Mouse (Mus musculus) megakaryocyte, adult 5-6 weeks (primary cell): Measurements from ENCODE around the gene Dclk1. TPM values are rescaled to one million over a fixed set of nuclear protein-coding genes. Genes with fewer than 3 reads are reported as not detected.

Experiments used
- ATAC-seq: 2 replicates; pipeline ENCODE4 v1.8.0; 2016; ENCODE audit warnings: mild to moderate bottlenecking, inconsistent platforms; ENCODE audit not compliant: poor library complexity, severe bottlenecking
- total RNA-seq, 2 experiments: library from RNA; stranded (forward) in 1 of 2; stranded (reverse) in 1 of 2; fragments of 153-499, 151-499 nt in 1 of 2; fragments of 221-1000, 200-1000 nt in 1 of 2; gene quantifications; 2 replicates each; pipeline versions ENCODE4 v1.2.3 to v1.2.4; 2015 to 2017

Dclk1 gene
- total RNA-seq, 2 experiments from 2014 or later, result not detected

DNA sequence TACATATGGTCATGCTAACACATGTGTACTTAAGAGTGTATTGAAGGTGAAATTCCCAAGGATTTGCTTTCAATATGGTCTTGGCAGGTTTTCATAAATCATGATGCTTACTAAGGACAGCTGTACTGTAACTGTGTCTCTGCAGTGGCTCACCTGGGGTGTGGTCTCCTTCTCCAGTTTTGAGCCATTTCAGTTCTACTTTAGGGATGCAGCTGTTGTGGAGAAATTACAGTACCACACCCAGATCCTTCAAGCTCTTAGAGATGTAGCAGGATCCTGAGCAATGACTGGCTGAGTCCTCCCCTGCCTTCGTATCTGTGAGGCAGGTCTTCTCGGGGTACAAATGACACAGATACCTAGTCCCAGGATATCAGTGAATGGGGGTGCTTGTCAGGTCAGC is 8.5 kb downstream of the Dclk1 start:
- ATAC-seq, result no peak

DNA sequence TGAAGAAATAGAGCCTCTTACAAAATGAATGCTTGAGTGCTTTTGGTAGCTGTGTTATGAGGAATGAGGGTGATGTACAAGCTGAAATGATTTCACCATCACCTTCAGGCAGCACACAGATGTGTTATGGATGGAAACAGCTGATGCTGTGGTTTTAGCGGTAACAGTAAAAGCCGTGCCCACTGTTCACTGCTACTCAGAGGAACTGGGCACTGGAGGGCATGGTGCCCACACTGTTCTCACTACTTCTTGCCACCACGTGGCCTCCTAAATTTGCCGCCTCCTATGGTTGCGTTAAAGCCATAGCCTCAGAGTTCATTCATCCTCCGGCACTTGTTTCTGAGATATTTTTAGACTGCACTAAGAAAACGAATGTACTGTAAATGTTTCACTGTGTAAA is 18.0 kb downstream of the Dclk1 start:
- ATAC-seq, result 0 out of 2 replicates have a peak, but pooled peaks have one; percentile 24

DNA sequence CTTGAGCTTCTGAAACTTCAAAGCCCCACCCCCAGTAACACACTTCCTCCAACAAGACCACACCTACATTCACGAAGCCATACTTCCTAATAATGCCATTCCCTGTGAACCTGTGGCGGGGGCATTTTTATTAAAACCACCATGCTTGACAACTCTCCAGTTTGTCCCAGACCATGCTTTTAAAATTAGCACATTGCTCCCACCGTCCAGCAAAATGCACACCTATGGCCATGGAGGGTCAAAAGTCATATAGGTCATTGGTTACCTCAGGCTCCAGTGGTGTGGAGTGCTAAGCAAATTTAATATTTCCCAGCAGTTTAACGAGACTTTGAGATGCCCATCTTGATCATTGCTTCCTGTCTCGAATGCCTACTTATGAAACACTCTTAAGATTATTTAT is 23.9 kb downstream of the Dclk1 start:
- no peak for ATAC-seq

DNA sequence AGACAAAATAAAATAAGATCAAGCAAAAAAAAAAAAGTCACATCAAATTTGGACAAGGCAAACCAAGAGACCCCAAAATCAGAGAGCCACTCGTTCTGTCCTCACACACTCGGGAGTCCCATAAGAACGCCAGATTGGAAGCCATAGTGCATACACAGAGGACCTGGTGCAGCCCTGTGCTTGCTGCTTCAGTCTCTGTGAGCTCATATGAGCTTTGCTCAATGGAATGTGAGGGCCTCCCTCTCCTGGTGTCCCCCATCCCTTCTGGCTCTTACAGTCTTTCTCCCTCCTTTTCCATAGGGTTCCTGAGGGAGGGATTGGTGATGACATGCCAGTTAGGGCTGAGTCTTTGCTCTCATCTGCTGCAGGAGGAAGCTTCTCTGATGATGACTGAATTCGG is 27.6 kb downstream of the Dclk1 start:
- no peak for ATAC-seq

DNA sequence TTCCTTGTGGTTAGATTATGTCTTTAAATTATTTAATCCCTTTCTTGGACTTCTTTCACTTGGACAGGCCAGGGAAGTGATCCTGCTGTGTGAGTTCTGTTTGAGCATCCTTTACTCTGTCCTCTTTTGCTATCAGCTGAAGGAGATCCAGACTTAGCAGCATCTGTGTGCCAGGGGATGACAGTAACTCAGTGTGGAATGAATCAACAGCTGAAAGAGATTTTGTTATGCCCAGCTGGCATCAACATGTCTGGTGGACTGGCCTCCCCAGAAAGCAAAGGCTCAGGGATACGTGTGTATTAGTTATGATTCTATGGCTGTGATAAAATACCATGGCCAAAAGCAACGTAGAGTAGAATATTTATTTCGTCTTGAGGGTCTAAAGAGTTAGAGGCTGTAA is 28.2 kb downstream of the Dclk1 start:
- no peak for ATAC-seq

DNA sequence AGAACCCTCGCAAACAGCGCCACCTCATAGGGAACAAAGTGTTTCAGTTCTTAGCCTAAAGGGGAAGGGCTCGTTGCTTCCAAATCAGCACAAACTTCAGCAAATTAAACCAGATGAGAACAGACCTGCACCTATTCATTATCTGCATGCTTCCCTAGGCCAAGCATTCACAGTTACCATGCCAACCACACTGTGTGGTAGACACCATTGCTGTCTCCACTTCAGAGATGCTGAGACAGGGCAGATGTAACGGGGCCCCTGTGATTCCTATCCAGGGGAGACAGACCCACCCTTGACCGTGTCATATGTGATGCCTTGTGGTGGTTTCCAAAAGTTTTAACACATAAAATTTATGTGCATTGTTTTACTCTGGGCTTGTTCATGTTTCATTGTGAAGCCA is 28.8 kb downstream of the Dclk1 start:
- no peak for ATAC-seq

DNA sequence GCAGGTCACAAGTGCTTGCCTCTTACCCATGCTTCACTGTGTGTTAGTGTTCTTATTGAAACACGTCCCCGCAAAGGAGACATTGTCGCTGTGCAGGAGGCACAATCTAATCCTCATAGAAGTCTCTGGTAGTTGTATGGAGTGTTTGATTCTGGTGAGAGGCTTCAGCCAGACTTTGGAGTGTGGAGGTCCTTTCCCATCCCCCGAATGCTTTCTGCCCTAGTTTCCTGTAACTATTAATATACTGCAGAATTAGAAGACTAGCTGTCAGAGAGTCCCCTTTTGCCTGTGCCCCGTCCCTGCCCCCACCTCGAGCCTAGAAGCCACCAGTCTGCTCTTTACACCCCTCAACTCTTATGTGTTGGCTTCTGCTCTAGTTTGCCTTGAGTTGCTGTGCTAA is 30.4 kb downstream of the Dclk1 start:
- ATAC-seq, result no peak

DNA sequence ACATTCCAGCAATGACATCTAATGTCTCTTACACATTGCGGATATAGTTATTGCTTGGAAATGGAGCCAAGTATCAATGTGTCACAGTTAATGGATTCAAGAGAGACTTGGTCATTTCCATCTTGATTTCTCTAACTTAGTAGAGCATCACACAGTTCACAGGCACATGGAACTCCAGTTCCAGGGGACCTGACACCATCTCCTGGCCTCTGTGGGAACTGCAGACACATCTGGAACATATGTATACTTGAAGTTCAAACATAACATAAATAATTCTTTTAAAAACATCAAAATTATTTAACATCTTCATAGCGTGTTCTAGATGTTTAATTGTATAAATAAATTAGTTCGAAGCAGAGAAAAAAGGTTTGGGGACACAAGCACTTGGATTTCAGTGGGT is 34.3 kb downstream of the Dclk1 start:
- ATAC-seq, result no peak

DNA sequence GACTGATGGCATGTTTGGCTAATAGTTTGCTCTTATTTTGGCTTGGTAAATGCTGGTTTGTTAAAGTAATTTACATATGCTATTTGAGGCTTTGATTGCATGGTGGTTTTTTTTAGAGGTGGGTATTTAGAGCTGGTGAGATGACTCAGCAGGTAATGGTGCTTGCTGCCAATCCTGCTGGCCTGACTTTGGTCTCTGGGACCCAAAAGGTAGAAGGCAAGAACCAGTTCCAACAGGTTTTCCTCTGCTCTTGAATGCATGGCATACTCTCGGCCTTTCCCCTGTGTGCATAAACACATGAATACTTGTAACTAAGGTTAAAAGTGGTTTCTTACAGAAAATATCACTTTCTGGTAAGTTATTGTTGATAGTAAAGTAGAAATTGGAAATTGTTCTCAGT is 34.7 kb downstream of the Dclk1 start:
- ATAC-seq, result no peak

DNA sequence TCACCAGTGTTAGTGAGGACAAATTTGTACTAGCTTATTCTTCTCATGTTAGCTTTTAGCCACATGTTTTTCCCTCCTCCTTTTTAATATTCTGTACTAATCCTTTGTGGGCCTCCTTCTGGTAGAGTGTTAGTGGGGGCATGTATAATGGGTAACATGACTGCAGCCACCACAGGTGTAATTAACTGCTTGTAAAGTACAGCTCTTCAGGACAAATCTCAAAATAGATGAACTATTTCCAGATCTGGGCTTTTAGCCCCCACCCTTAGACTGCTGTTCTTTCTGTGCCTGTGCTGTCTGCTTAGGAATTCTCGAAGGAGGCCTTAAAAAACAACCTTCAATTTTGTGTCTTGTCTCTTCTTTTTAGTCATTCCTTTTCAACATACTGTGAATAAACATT is 35.7 kb downstream of the Dclk1 start:
- no peak for ATAC-seq

DNA sequence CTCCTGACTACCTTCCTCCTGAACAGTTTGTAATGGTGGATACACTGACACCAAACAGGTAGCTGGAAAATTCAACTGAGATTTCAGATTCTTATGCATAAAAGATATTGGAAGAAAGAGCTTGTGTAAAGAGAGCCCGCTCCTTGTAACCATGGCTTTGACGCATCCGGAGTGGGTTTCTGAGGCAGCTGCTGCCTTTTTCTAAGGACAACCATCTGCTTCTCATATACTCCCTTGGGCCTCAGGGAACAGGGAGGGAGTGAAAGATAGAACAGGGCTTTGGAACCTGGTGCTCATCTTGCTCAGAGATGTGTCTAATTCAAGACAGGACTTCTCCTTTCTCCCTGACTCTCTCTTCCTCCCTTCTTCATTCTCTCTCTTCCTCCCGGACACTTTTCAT is 37.8 kb downstream of the Dclk1 start:
- ATAC-seq, result no peak

DNA sequence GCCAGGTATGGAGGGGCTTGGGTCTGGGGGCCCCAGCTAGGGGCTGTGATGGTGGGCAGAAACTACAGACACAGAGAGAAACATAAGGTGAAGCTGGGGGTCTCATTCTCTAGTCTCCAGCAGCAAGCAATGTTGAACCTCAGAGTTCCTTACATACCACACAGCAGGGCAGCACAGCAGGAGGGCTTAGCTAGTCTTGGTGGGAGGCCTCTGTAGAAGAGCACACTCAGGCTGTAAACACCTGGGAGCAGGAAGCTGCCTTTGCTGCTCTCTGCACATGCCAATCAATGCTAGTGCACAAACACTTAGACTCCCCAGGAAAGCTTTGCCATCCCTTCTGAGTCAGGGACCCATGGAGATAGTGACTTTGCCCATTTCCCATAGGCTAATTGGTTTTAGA is 38.3 kb downstream of the Dclk1 start:
- no peak for ATAC-seq

DNA sequence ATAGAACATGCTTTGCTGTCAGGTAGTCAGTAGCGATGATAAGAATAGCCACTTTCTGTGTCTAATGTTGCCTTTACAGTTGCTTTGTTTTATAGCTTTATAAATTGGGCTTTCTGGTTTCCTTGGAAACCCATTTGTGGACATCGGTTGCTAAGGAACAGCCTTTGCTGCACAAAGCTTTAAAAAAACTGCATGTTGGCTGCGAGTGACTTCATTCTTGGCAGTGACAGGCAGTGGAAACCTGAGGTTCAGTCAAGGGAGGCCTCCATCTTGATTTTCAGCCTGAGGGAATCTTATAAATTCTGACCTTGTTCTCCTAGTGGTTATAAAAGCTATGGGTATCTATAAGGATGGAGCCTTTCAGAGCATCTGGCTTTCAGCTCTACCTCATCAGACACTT is 42.1 kb downstream of the Dclk1 start:
- no peak for ATAC-seq

DNA sequence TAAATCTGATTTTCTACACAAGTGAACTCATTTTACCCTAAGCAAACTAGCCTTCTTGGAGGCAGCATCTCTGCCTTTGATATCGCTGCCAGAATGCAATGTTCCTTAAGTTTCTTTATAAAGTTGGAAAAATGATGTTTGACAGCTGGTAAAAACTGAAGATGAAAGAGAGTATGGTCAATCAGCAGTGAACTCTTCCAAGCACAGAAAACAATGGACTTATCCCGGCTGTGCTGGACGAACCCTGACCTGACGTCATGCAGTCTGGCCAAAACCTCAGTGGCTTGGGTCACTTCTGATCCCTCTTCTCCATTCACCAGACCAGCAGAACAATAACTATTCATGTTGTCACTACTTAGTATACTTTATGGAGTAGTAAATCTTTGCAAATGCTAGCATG is 46.6 kb downstream of the Dclk1 start:
- ATAC-seq, result no peak

DNA sequence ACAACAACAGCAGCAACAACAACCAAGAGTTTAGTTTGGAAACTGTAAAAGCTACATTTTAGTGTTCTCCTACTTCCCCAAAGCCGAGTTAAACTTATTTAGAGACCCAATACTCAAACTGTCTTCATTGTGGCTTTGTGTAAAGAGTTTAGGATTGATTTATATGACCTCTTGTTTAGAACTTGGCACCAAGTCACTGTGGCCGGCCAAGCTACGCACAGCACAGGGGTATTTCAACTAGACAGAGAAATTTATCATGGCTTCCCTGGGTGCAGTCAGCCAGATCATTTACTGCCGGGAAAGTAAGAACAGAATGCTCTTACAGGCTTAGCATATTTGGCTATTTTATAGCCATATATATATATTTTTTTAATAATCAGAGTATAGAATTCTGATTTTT is 49.8 kb downstream of the Dclk1 start:
- no peak for ATAC-seq

DNA sequence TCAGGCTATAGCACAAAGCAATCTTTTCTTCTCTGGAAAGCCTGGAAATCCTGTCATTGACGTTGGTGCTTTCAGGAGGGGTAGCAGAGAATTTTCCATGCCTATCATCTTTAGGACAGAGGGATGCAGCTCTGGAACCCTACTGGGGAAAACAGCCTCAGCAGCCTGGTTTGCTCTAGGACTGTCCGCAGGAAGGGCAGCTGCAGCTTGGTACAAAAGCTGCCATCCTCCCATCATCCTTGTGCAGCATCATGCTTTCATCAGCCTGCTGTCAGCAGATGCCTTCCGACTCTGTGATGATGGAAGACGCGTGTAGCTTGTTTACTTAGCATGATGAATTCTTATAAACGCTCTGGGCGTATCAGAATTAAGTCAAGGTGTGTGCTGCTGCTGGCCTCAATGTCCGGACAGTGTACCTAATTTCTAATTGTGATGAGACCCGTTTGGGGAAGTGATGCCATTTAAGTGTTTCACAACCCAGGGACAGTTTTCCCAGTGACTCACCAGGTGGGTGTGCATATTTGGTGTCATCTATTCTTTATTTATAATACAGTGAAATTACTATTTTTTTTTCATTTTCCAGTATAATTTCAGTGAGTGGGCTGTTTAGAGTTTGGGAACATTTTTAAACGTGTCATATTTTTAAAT is 50.7 kb downstream of the Dclk1 start:
- no peak for ATAC-seq

DNA sequence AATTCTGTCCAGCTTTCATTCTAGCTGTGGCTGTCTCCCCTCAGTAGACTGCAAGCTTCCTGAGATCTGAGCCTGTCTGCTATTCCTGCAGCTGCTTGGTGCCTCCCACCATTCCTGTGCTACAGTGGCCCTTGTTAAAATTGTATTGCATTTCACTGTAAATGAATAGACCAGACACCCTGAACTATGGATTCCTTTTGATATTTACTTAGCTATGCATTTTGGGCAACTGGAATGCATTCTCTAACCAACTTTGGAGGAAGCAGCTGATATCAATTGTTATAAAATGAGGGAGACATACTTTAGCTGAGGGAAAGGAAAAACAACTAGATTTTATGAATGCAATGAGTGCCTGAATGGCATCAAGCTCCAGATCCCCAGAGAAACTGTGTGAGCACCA is 63.5 kb downstream of the Dclk1 start:
- ATAC-seq, result no peak

DNA sequence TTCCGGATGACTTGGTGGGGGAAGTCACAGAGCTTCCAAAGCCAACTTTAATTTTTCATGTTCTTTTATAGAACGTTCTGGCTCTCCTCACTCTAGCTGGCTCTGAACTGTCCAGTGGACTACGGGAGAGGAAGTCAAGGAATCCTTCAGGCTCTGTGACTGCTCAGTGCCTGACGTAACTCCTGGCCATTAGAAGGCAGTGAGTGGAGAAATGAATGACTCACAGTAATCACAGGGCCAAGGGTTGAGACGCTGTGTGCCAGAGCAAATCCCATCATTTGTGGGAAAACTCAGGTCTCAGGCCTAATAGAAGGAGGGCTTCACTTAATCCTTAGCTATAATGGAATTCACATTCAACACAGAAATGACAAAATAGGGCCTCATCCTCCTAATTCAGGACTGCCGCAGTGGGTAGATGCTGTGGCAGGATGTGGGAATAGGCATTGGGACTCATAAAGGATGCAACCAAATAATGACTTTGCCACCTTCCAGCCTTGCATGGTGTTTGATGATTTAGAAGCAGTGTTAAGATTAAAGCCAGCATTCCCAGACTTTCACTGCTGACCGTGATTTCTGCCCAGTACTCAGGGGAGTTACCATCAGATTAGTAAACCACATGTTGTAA is 65.5 kb downstream of the Dclk1 start:
- ATAC-seq, result no peak

DNA sequence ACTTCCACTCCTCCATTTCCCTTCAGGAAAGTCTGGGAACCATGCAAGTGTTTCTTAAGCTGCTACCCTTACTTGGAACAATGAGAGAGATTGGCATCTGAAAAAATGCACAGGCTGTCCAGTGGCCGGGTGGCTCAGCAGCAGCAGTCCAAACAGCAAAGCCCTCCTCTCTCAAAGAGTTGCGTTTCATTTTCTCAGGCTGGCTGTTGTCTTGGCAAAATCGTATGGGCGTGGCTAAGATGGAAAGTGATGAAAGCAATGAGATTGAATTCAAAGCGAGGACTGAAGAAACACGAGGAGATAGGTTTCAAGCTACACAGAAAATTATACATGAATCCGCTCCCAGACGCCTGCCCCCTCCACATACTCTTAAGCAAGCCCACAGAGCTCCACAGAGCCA is 67.8 kb downstream of the Dclk1 start:
- no peak for ATAC-seq

DNA sequence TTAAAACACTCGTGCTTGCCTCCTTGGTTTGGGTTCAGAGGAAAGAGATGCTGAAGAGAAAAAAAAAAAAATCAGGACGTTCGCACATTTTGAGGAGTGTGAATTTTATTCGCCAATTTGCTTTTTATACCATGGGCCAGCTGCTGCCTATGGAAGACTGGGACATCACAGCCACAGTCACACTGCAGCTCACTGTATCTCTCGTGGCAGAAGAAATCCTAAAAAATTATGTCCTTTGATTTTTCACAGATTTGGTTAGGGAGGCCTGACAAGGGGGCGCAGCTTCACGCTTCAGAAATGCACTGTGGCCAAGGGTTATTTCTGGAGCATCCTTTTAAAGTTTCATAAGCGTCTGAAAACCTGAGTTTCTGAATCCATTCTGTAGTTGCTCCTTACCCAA is 73.7 kb downstream of the Dclk1 start:
- ATAC-seq, result no peak

DNA sequence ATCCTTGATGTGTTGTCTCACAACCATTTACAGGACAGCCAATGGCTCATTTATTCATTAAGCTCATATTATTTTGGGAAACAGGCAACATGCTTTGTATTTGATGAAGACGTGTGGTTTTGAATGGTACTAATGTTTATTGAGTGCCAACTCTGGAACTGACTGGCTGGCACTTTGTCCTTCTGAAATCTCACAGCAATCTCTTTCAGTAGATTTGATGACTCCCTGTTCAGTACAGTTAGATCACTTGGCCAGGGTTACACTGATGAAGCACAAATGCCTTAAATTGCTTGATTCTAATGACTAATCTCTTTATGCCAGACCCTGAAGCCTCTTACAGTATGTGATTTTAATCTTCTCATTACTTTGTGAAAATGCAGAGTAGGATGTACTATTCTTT is 75.9 kb downstream of the Dclk1 start:
- ATAC-seq, result no peak

DNA sequence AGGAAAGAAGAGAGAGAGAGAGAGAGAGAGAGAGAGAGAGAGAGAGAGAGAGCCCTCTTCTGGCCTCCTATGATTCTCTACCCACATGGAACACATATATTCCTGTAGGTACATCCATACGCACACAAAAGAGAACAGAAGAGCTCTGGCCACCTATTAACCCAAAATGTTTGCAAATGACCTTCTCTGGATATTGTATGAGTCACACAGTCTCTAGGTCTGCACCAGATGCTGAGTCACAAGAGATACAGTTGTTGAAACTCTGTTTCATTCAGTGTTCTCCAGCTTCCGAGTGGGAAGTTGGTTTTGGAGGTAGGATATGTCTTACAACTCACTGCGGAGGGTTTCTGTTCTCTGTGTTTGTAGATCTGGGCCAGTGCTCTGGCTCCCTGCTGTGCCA is 78.4 kb downstream of the Dclk1 start:
- ATAC-seq, result no peak

DNA sequence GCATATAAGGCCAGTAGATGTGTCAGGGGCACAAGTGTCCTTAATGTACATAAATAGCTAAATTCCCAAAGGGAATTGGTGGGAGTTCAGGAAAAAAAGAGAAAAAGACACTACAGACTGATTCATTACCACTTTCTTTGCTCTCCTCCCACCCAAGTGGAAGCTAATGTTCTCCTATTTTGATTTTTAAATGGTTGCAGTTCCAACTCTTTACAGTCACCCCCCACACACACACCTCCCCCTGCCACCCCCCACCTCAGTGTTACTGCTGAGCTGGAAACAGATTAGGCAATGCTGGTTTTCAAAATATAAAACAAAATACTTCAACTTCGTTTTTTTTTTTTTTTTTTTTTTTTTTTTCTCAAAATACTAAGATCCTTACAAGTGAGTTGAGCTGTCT is 81.9 kb downstream of the Dclk1 start:
- no peak for ATAC-seq
